Comparison of ENCODE assay signal across 8 mouse cellular contexts in the genomic region with DNA sequence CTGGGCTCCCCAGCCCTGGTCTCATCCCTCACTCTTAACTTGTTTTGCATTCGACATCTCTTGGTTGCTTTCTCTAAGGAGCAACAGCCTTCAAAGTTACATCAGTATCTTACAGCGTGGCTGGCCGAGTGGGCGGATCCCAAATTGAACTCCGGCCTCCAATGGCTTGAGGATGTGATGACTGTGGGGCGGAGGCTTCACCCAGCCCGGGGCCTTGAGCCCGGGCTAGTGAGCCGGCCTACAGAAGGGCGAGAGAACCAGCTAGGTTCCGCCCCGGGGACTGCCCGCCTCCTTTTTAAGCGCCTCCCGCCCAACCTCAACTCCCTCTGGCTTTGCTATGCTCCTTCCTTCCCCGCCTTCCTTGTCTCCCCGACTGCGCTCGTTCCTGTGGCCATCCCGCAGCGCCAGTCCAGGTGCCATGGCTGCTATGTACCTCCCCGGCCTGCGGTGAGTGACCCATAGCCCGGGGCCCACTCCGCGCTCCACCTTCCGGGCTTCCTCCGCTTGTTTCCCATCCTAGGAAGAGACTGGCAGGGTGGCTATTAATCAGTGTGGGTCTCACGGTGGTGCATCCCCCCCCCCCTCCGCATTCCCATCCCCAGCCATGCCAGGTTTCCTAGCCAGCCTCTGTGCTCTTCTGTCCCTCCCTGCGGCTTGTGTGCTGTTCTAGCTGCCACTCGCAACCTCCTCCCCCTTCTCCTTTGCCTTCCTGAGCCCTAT. TPM values are rescaled to one million over a fixed set of nuclear protein-coding genes. Genes with fewer than 3 reads are reported as not detected.
DNase-seq lines count a peak whose midpoint lies in the region; ATAC-seq and TF ChIP-seq lines count a peak whose summit lies in the region.

TSS of gene Pck2 (plus strand) at position 200 of the 720 bp plus-strand sequence.

- TF ChIP-seq EP300 in MEL (IDR thresholded peaks at IDR 0.05; ENCODE audit: low read depth in 1 of 2, low read length in 2 of 2): peak in 1 of 2 experiments; percentile 34; a peak in 1 of 4 replicates

- peak within 1 kb of the TSS; percentile 90 for H3K27ac ChIP-seq in MEL (ENCODE audit: control insufficient read depth, low read depth, low read length)
- H3K27ac ChIP-seq in forebrain, embryonic 15.5 days (replicated peaks): peak within 1 kb of the TSS; percentile 85
- H3K27ac ChIP-seq in lung, embryonic 14.5 days (ENCODE audit: low read depth): peak within 1 kb of the TSS; percentile 95

- peaks cover 8 to 17% of the 10 kb centered on the region in 2 experiments for H3K4me1 ChIP-seq in MEL (ENCODE audit: control insufficient read depth in 1 of 2, insufficient read depth in 2 of 2, low read length in 2 of 2)
- H3K4me1 ChIP-seq in forebrain, embryonic 15.5 days: peaks cover 31% of the 10 kb centered on the region
- peaks cover 4% of the 10 kb centered on the region; the same call in 1 of the 2 replicates for H3K4me1 ChIP-seq in lung, embryonic 14.5 days (ENCODE audit: insufficient read depth)

- H3K9ac ChIP-seq in MEL (ENCODE audit: control insufficient read depth, low read depth, low read length, poor library complexity, severe bottlenecking): peak within 1 kb of the TSS; percentile 93
- peak within 1 kb of the TSS; percentile 72 for H3K9ac ChIP-seq in forebrain, embryonic 15.5 days (replicated peaks)
- peak within 1 kb of the TSS; percentile 68 for H3K9ac ChIP-seq in lung, embryonic 14.5 days

- H3K4me3 ChIP-seq in MEL (ENCODE audit: control insufficient read depth in 1 of 2, insufficient read depth in 1 of 2, low read depth in 2 of 2, low read length in 2 of 2): peak within 1 kb of the TSS; percentile 88 to 94
- peak within 1 kb of the TSS; percentile 58 for H3K4me3 ChIP-seq in forebrain, embryonic 15.5 days
- peak within 1 kb of the TSS; percentile 65 for H3K4me3 ChIP-seq in lung, embryonic 14.5 days (ENCODE audit: low read depth, low read length)

- under 1% methylated on average over 32 of the region's 32 CpGs for WGBS in forebrain, embryonic 15.5 days
- WGBS in lung, embryonic 14.5 days: under 1% methylated on average over 32 of the region's 32 CpGs

- H3K36me3 ChIP-seq in MEL (ENCODE audit: control insufficient read depth in 1 of 2, insufficient read depth in 2 of 2, low read length in 2 of 2): peaks cover 7 to 17% of the 10 kb centered on the region in 2 experiments
- 0 out of 2 replicates have a peak, but pooled peaks cover 3% of the 10 kb centered on the region for H3K36me3 ChIP-seq in forebrain, embryonic 15.5 days
- H3K36me3 ChIP-seq in lung, embryonic 14.5 days (ENCODE audit: insufficient read depth): peaks cover 30% of the 10 kb centered on the region

- H3K27me3 ChIP-seq in MEL (ENCODE audit: control insufficient read depth in 1 of 2, insufficient read depth in 2 of 2, low read length in 2 of 2): no peaks in the 10 kb centered on the region
- no peaks in the 10 kb centered on the region for H3K27me3 ChIP-seq in forebrain, embryonic 15.5 days
- no peaks in the 10 kb centered on the region for H3K27me3 ChIP-seq in lung, embryonic 14.5 days (ENCODE audit: insufficient read depth, low read length)

- peak; percentile 41 to 77; a peak in 2 of 4 replicates for TF ChIP-seq POLR2A in MEL (IDR thresholded peaks at IDR 0.05; ENCODE audit: control insufficient read depth in 1 of 2, insufficient read depth in 1 of 2, low read depth in 1 of 2, low read length in 2 of 2, poor library complexity in 1 of 2)

- peak; percentile 83 for ATAC-seq in forebrain, embryonic 15.5 days (replicated peaks)
- peak; percentile 97 for ATAC-seq in lung, embryonic 14.5 days (ENCODE audit: insufficient read depth)
- peak; percentile 91 for ATAC-seq in neutrophil, adult 5-6 weeks (ENCODE audit: extremely low read depth, insufficient number of reproducible peaks, low FRiP score, poor library complexity, severe bottlenecking)

- no peaks in the 10 kb centered on the region for H3K9me3 ChIP-seq in MEL (replicated peaks; ENCODE audit: insufficient read depth, low read length)
- no peaks in the 10 kb centered on the region for H3K9me3 ChIP-seq in forebrain, embryonic 15.5 days
- no peaks in the 10 kb centered on the region for H3K9me3 ChIP-seq in lung, embryonic 14.5 days (ENCODE audit: low read depth, low read length)

- intact Hi-C loops in heart, postnatal 14 days (cut with DNase I): loop anchor here (2.0 kb wide), 1 partner anchor 17 kb away; no protein-coding TSS in a partner anchor

- TF ChIP-seq CTCF in MEL (IDR thresholded peaks at IDR 0.05 in 2 of 3, conservative IDR thresholded peaks at IDR 0.05 in 1 of 3; ENCODE audit: control insufficient read depth in 1 of 3, insufficient read depth in 1 of 3, low read depth in 2 of 3, low read length in 3 of 3, poor library complexity in 1 of 3, severe bottlenecking in 1 of 3): no peak
- no peak for TF ChIP-seq CTCF in lung, embryonic 14.5 days (IDR thresholded peaks at IDR 0.05; ENCODE audit: low read depth)

- no peak for TF ChIP-seq RAD21 in MEL (IDR thresholded peaks at IDR 0.05; ENCODE audit: low read depth, low read length)

- DNase-seq in MEL (ENCODE audit: low read depth, low spot score): peak; percentile 98
- DNase-seq in cerebellum, adult 11 months: peak; percentile 81
- DNase-seq in heart, postnatal 14 days: peak; percentile 86 to 88
- peak; percentile 63 to 75 for DNase-seq in layer of hippocampus, adult 18-20 months (ENCODE audit: low spot score in 2 of 2)
- DNase-seq in lung, embryonic 14.5 days: peak; percentile 97
- DNase-seq in thymus, postnatal 25 days: peak; percentile 38

- peaks cover 15% of the 10 kb centered on the region for H3K79me2 ChIP-seq in MEL (ENCODE audit: control insufficient read depth, insufficient read depth, low read length, poor library complexity)

- H3K4me2 ChIP-seq in forebrain, embryonic 15.5 days (replicated peaks): peak within 1 kb of the TSS; percentile 86
- peak within 1 kb of the TSS; percentile 75 for H3K4me2 ChIP-seq in lung, embryonic 14.5 days

TF ChIP-seq in MEL, 35 proteins besides CTCF, POLR2A, EP300 and RAD21:
- TF ChIP-seq ZMIZ1 (IDR thresholded peaks at IDR 0.05; ENCODE audit: low read depth, low read length): peak; percentile 83
- no peak for TF ChIP-seq MEF2A (IDR thresholded peaks at IDR 0.05; ENCODE audit: extremely low read depth, insufficient replicate concordance, low read depth, low read length, poor library complexity, severe bottlenecking)
- TF ChIP-seq E2F4 (IDR thresholded peaks at IDR 0.05; ENCODE audit: borderline replicate concordance, low read depth, low read length): no peak
- peak; percentile 92 for TF ChIP-seq POLR2AphosphoS2 (IDR thresholded peaks at IDR 0.05; ENCODE audit: low read length)
- TF ChIP-seq UBTF (IDR thresholded peaks at IDR 0.05; ENCODE audit: borderline replicate concordance, insufficient read depth, low read depth, low read length): no peak
- peak; percentile 78 for TF ChIP-seq MXI1 (IDR thresholded peaks at IDR 0.05; ENCODE audit: low read depth, low read length)
- peak; percentile 95 for TF ChIP-seq MYC (IDR thresholded peaks at IDR 0.05; ENCODE audit: low read depth, low read length)
- 0 out of 2 replicates have a peak, but pooled peaks have one; percentile 73 for TF ChIP-seq TBP (IDR thresholded peaks at IDR 0.05; ENCODE audit: low read depth, low read length)
- TF ChIP-seq ETS1 (IDR thresholded peaks at IDR 0.05; ENCODE audit: low read depth, low read length): peak; percentile 56; the same call in 1 of the 2 replicates
- no peak for TF ChIP-seq USF2 (IDR thresholded peaks at IDR 0.05; ENCODE audit: borderline replicate concordance in 1 of 2, insufficient read depth in 1 of 2, low read depth in 1 of 2, low read length in 2 of 2)
- peak; percentile 47; the same call in 1 of the 2 replicates for TF ChIP-seq KAT2A (conservative IDR thresholded peaks at IDR 0.05; ENCODE audit: low read depth, low read length)
- peak; percentile 82 for TF ChIP-seq SIN3A (IDR thresholded peaks at IDR 0.05; ENCODE audit: low read length)
- no peak for TF ChIP-seq ZC3H11A (IDR thresholded peaks at IDR 0.05; ENCODE audit: low read depth, low read length)
- TF ChIP-seq ELF1 (IDR thresholded peaks at IDR 0.05; ENCODE audit: low read depth, low read length): no peak
- TF ChIP-seq HCFC1 (IDR thresholded peaks at IDR 0.05; ENCODE audit: low read depth, low read length): peak; percentile 68
- peak; percentile 78; the same call in 1 of the 2 replicates for TF ChIP-seq MAZ (IDR thresholded peaks at IDR 0.05; ENCODE audit: low read depth, low read length)
- TF ChIP-seq TCF12 (IDR thresholded peaks at IDR 0.05; ENCODE audit: low read depth, low read length): peak; percentile 51
- peak; percentile 88 for TF ChIP-seq MAX (IDR thresholded peaks at IDR 0.05; ENCODE audit: low read length)
- TF ChIP-seq CHD2 (IDR thresholded peaks at IDR 0.05; ENCODE audit: low read length): no peak
- peak; percentile 75 for TF ChIP-seq NELFE (IDR thresholded peaks at IDR 0.05; ENCODE audit: low read depth, low read length)
- no peak for TF ChIP-seq JUND (IDR thresholded peaks at IDR 0.05; ENCODE audit: low read depth, low read length)

RNA-seq across cellular contexts. Expression of gene Pck2, which starts in this region (rescaled TPM):
- total RNA-seq in MEL (2012; rRNA removed): 17.0 and 64.4 TPM in 2 replicates
- polyA plus RNA-seq in MEL (2012; ENCODE audit: insufficient read depth in 1 of 2, insufficient read length in 2 of 2, low read depth in 1 of 2, low replicate concordance in 2 of 2, missing spikeins in 1 of 2): 100 to 1,000 TPM in 1 of 2 experiments, 10 to 100 TPM in 1; 63.7 to 103 TPM
- polyA plus RNA-seq in forebrain, embryonic 15.5 days (2015; fragmentation: Nextera tagmentation; extraction: Ambion mirVana): 18.2 and 25.1 TPM in 2 replicates
- 10 to 100 TPM; 17.7 to 23.0 TPM for total RNA-seq in heart, postnatal 14 days (2021)
- 10 to 100 TPM; 50.9 to 54.2 TPM for total RNA-seq in layer of hippocampus, adult 18-20 months (2021)
- 52.1 and 55.4 TPM in 2 replicates for polyA plus RNA-seq in lung, embryonic 14.5 days (2014; fragmentation: Nextera tagmentation; extraction: Ambion mirVana)
- total RNA-seq in neutrophil, adult 5-6 weeks (2017): 38.6 and 38.8 TPM in 2 replicates

Comparison
In these comparisons a context has a peak if more than half of its experiments do, and no peak if none do; other contexts are left out.
1. Peak in every context shown above with its lines: DNase-seq, ATAC-seq, H3K4me3 ChIP-seq and H3K27ac ChIP-seq.
2. DNase-seq: peak in every context shown above with its lines; median percentile 98 in MEL; 97 in lung, embryonic 14.5 days; 87 in heart, postnatal 14 days; 81 in cerebellum, adult 11 months; 69 in layer of hippocampus, adult 18-20 months; 38 in thymus, postnatal 25 days.